Mouse (Mus musculus): ENCODE data around the gene Wdr54. TPM values are rescaled to one million over a fixed set of nuclear protein-coding genes. Genes with fewer than 3 reads are reported as not detected.
A peak's percentile ranks its signal among the peaks of the same experiment; 100 is the strongest.

The Wdr54 gene
- polyA plus RNA-seq, 1 experiment from 2014 or later, result 15.6 TPM

- no peaks in the 10 kb centered on the region for H3K27me3 ChIP-seq (ENCODE audit: control insufficient read depth, insufficient read depth, low read length)
- WGBS, result 90% methylated on average over 4 of the region's 4 CpGs
- H3K36me3 ChIP-seq (ENCODE audit: control insufficient read depth, insufficient read depth, low read length), result no peaks in the 10 kb centered on the region
- no peak overlapping the region for H3K4me2 ChIP-seq (ENCODE audit: low read depth, low read length, severe bottlenecking)
- no peak overlapping the region for H3K27ac ChIP-seq (ENCODE audit: low read depth, low read length)
- H3K4me1 ChIP-seq (replicated peaks; ENCODE audit: control insufficient read depth, insufficient read depth, low read length), result peaks cover 20% of the 10 kb centered on the region
- H3K4me3 ChIP-seq (ENCODE audit: low read depth, low read length), result no peak overlapping the region
- H3K9me3 ChIP-seq (ENCODE audit: control insufficient read depth, low read length), result no peaks in the 10 kb centered on the region
- ATAC-seq (replicated peaks; ENCODE audit: low FRiP score) (no peak), DNase-seq (ENCODE audit: low spot score) (no peak)
- H3K9ac ChIP-seq (ENCODE audit: low read length), result no peak overlapping the region
Observed at GRCm38 (mm10) chr6:83111510-83112136, 44.6 kb downstream of the Wdr54 start.

GRCm38 (mm10) chr6:83108762-83109668 is 47.2 kb downstream of the Wdr54 start, which contains the start of gene Mrpl53:
Gene Mrpl53, plus strand, starts transcription at chr6:83109040.
- Histone ChIP-seq H3K27me3 (ENCODE audit: control insufficient read depth, insufficient read depth, low read length) (no peaks in the 10 kb centered on the region), H3K9ac (ENCODE audit: low read length) (peak within 1 kb of the TSS; percentile 83), H3K4me2 (ENCODE audit: low read depth, low read length, severe bottlenecking) (peak within 1 kb of the TSS; percentile 85), H3K27ac (ENCODE audit: low read depth, low read length) (peak within 1 kb of the TSS; percentile 70), H3K4me1 (replicated peaks; ENCODE audit: control insufficient read depth, insufficient read depth, low read length) (peaks cover 15% of the 10 kb centered on the region), H3K4me3 (ENCODE audit: low read depth, low read length) (peak within 1 kb of the TSS; percentile 76), H3K36me3 (ENCODE audit: control insufficient read depth, insufficient read depth, low read length) (no peaks in the 10 kb centered on the region), H3K9me3 (ENCODE audit: control insufficient read depth, low read length) (no peaks in the 10 kb centered on the region)
- ATAC-seq (replicated peaks; ENCODE audit: low FRiP score) (peak; percentile 88), DNase-seq (ENCODE audit: low spot score) (peak; percentile 87)
- WGBS, result under 1% methylated on average over 76 of the region's 76 CpGs

GRCm38 (mm10) chr6:83107566-83108400 is 48.4 kb downstream of the Wdr54 start:
- Histone ChIP-seq H3K4me3 (ENCODE audit: low read depth, low read length) (peak overlapping the region; percentile 76), H3K9me3 (ENCODE audit: control insufficient read depth, low read length) (no peaks in the 10 kb centered on the region), H3K9ac (ENCODE audit: low read length) (peak overlapping the region; percentile 83), H3K4me2 (ENCODE audit: low read depth, low read length, severe bottlenecking) (peak overlapping the region; percentile 85), H3K4me1 (replicated peaks; ENCODE audit: control insufficient read depth, insufficient read depth, low read length) (peaks cover 19% of the 10 kb centered on the region), H3K27ac (ENCODE audit: low read depth, low read length) (no peak overlapping the region), H3K36me3 (ENCODE audit: control insufficient read depth, insufficient read depth, low read length) (no peaks in the 10 kb centered on the region), H3K27me3 (ENCODE audit: control insufficient read depth, insufficient read depth, low read length) (peaks cover 2% of the 10 kb centered on the region; the same call in 1 of the 2 replicates)
- ATAC-seq (replicated peaks; ENCODE audit: low FRiP score) (peak; percentile 66), DNase-seq (ENCODE audit: low spot score) (peak; percentile 92)
- 34% methylated on average over 13 of the region's 13 CpGs for WGBS

DNA sequence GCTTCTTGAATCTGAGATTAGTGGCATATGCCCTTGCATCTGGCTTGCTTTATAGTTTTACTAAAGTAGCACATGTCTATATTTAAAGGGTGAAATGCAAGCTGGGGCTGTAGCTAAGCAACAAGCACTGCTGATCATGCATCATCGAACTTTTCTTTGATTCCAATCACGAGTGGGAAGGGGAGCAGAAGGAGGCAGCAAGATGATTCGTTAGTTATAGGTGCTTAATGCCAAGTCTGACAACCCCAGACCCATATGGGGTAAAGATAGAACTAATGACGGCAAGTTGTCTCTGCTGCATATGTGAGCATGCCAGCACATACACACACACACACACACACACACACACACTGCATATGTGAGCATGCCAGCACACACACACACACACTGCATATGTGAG is 52.0 kb downstream of the Wdr54 start:
- Histone ChIP-seq H3K27me3 (ENCODE audit: control insufficient read depth, insufficient read depth, low read length) (peaks cover 2% of the 10 kb centered on the region; the same call in 1 of the 2 replicates), H3K9ac (ENCODE audit: low read length) (no peak overlapping the region), H3K4me3 (ENCODE audit: low read depth, low read length) (no peak overlapping the region), H3K9me3 (ENCODE audit: control insufficient read depth, low read length) (no peaks in the 10 kb centered on the region), H3K36me3 (ENCODE audit: control insufficient read depth, insufficient read depth, low read length) (no peaks in the 10 kb centered on the region), H3K4me1 (replicated peaks; ENCODE audit: control insufficient read depth, insufficient read depth, low read length) (peaks cover 19% of the 10 kb centered on the region), H3K27ac (ENCODE audit: low read depth, low read length) (no peak overlapping the region), H3K4me2 (ENCODE audit: low read depth, low read length, severe bottlenecking) (no peak overlapping the region)
- ATAC-seq (replicated peaks; ENCODE audit: low FRiP score), result no peak
- no peak for DNase-seq (ENCODE audit: low spot score)
- 74% methylated on average over 4 of the region's 4 CpGs for WGBS

DNA sequence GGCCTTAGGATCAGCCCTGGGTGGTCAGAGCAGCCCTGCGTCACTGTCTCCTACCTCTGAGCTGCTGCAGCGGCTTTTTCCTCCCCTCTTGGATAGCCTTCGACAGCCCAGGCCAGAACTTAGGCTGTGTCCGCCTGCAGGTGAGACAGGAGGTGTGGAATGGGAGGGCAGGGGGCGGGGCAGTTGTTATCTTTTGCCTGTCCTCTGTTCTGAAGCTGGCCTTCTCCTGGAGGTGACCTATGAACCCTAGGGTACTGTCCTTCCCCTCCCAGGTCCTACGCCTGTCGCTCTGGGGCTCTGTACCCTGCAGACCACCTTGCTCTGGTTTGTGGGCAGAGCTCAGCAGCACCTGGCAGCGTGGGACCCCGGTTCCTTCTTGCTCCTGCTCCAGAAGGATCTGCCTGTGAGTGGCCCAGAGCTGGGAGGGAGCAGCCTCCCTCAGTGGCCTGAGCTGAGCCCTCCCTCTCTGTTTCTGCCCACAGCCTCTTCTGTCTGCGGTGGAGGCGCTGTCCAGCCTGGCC is 53.0 kb downstream of the Wdr54 start:
- ATAC-seq (replicated peaks; ENCODE audit: low FRiP score) (no peak), DNase-seq (ENCODE audit: low spot score) (peak; percentile 58)
- H3K36me3 ChIP-seq (ENCODE audit: control insufficient read depth, insufficient read depth, low read length), result no peaks in the 10 kb centered on the region
- peaks cover 14% of the 10 kb centered on the region for H3K4me1 ChIP-seq (replicated peaks; ENCODE audit: control insufficient read depth, insufficient read depth, low read length)
- H3K9me3 ChIP-seq (ENCODE audit: control insufficient read depth, low read length), result no peaks in the 10 kb centered on the region
- H3K27me3 ChIP-seq (ENCODE audit: control insufficient read depth, insufficient read depth, low read length), result peaks cover 2% of the 10 kb centered on the region; the same call in 1 of the 2 replicates
- no peak overlapping the region for H3K27ac ChIP-seq (ENCODE audit: low read depth, low read length)
- WGBS, result 38% methylated on average over 11 of the region's 11 CpGs
- H3K4me2 ChIP-seq (ENCODE audit: low read depth, low read length, severe bottlenecking), result no peak overlapping the region
- H3K4me3 ChIP-seq (ENCODE audit: low read depth, low read length), result no peak overlapping the region
- H3K9ac ChIP-seq (ENCODE audit: low read length), result no peak overlapping the region; the same call in 1 of the 2 replicates

- H3K9me3 ChIP-seq (ENCODE audit: control insufficient read depth, low read length), result no peaks in the 10 kb centered on the region
- ATAC-seq (replicated peaks; ENCODE audit: low FRiP score), result peak; percentile 76
- H3K27ac ChIP-seq (ENCODE audit: low read depth, low read length), result peak overlapping the region; percentile 26
- WGBS, result under 1% methylated on average over 73 of the region's 74 CpGs
- H3K4me1 ChIP-seq (replicated peaks; ENCODE audit: control insufficient read depth, insufficient read depth, low read length), result peaks cover 9% of the 10 kb centered on the region; the same call in 1 of the 2 replicates
- peaks cover 2% of the 10 kb centered on the region; the same call in 1 of the 2 replicates for H3K27me3 ChIP-seq (ENCODE audit: control insufficient read depth, insufficient read depth, low read length)
- H3K36me3 ChIP-seq (ENCODE audit: control insufficient read depth, insufficient read depth, low read length), result no peaks in the 10 kb centered on the region
- DNase-seq (ENCODE audit: low spot score), result peak; percentile 84
- H3K4me3 ChIP-seq (ENCODE audit: low read depth, low read length), result peak overlapping the region; percentile 72
- H3K4me2 ChIP-seq (ENCODE audit: low read depth, low read length, severe bottlenecking), result peak overlapping the region; percentile 90
- H3K9ac ChIP-seq (ENCODE audit: low read length), result peak overlapping the region; percentile 77
Observed at GRCm38 (mm10) chr6:83101688-83102556, 54.3 kb downstream of the Wdr54 start.

DNA sequence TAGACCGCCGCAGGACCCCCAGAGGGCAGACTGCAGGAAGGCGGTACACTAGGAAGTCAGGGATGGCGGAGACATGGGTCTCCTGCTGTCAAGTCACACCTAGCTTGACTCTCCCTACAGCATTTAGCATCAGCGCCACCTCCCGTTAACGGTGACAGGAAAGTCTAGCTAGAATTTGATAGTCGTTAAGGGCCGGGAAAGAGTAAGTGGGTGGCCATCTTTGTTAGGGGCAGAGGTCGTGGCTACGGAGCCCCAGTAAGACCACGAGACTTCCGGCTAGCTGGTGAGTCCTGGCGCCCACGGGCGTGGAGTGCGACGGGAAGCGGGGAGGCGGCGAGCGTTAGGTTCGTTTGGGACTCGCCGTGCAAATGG is 54.9 kb downstream of the Wdr54 start, which contains the start of the genes Ccdc142 and Gm42688:
Gene Ccdc142, plus strand, starts transcription at position 286 of the 372 bp plus-strand sequence.
Gene Gm42688, plus strand, starts transcription at position 302 of the 372 bp plus-strand sequence.
- DNase-seq (ENCODE audit: low spot score) (peak; percentile 86), ATAC-seq (replicated peaks; ENCODE audit: low FRiP score) (peak; percentile 88)
- no peaks in the 10 kb centered on the region for H3K9me3 ChIP-seq (ENCODE audit: control insufficient read depth, low read length)
- H3K4me2 ChIP-seq (ENCODE audit: low read depth, low read length, severe bottlenecking), result peak within 1 kb of the TSS; percentile 90
- H3K27ac ChIP-seq (ENCODE audit: low read depth, low read length), result peak within 1 kb of the TSS; percentile 26
- H3K36me3 ChIP-seq (ENCODE audit: control insufficient read depth, insufficient read depth, low read length), result no peaks in the 10 kb centered on the region
- under 1% methylated on average over 24 of the region's 25 CpGs for WGBS
- H3K9ac ChIP-seq (ENCODE audit: low read length), result peak within 1 kb of the TSS; percentile 77
- peak within 1 kb of the TSS; percentile 72 for H3K4me3 ChIP-seq (ENCODE audit: low read depth, low read length)
- peaks cover 9% of the 10 kb centered on the region; the same call in 1 of the 2 replicates for H3K4me1 ChIP-seq (replicated peaks; ENCODE audit: control insufficient read depth, insufficient read depth, low read length)
- peaks cover 2% of the 10 kb centered on the region; the same call in 1 of the 2 replicates for H3K27me3 ChIP-seq (ENCODE audit: control insufficient read depth, insufficient read depth, low read length)

All from forebrain, embryonic 11.5 days (tissue).